8 mouse cellular contexts compared by ENCODE assay signal in genomic region chr2:153276846-153277245, GRCm38 (mm10). TPM values are rescaled to one million over a fixed set of nuclear protein-coding genes. Genes with fewer than 3 reads are reported as not detected.
DNase-seq lines count a peak whose midpoint lies in the region; ATAC-seq and TF ChIP-seq lines count a peak whose summit lies in the region.
"Not testable (repeated sequence)": the region's sequence is repeated elsewhere in the genome, so short reads cannot be mapped to it uniquely, and the experiment has no call there.

No protein-coding gene starts in this region.

- not testable (repeated sequence) for H3K9me3 ChIP-seq in E14TG2a.4 (ENCODE audit: low read length); MEL (replicated peaks; ENCODE audit: insufficient read depth, low read length); forebrain, embryonic 11.5 days (ENCODE audit: control insufficient read depth, low read length); liver, postnatal 0 days (ENCODE audit: low read length)

- not testable (repeated sequence) for H3K27ac ChIP-seq in MEL (ENCODE audit: control insufficient read depth, low read depth, low read length); forebrain, embryonic 11.5 days (ENCODE audit: low read depth, low read length); layer of hippocampus, adult 2 months; liver, postnatal 0 days (ENCODE audit: low read depth)

- not testable (repeated sequence) for H3K4me3 ChIP-seq in E14TG2a.4 (replicated peaks; ENCODE audit: low read length); MEL (ENCODE audit: control insufficient read depth in 1 of 2, insufficient read depth in 1 of 2, low read depth in 2 of 2, low read length in 2 of 2); forebrain, embryonic 11.5 days (ENCODE audit: low read depth, low read length); layer of hippocampus, adult 2 months; liver, postnatal 0 days (ENCODE audit: low read depth, low read length)

- 90% methylated on average over 5 of the region's 5 CpGs for WGBS in forebrain, embryonic 11.5 days
- WGBS in liver, postnatal 0 days (ENCODE audit: insufficient replicate concordance) = 88% methylated on average over 5 of the region's 5 CpGs

- not testable (repeated sequence) for H3K9ac ChIP-seq in MEL (ENCODE audit: control insufficient read depth, low read depth, low read length, poor library complexity, severe bottlenecking); forebrain, embryonic 11.5 days (ENCODE audit: low read length); liver, postnatal 0 days (replicated peaks)

- TF ChIP-seq CTCF in E14TG2a.4 (conservative IDR thresholded peaks at IDR 0.05; ENCODE audit: low read length) = peak; percentile 60
- peak; percentile 21 to 35 (median 29); a peak in 5 of 6 replicates for TF ChIP-seq CTCF in MEL (IDR thresholded peaks at IDR 0.05 in 2 of 3, conservative IDR thresholded peaks at IDR 0.05 in 1 of 3; ENCODE audit: control insufficient read depth in 1 of 3, insufficient read depth in 1 of 3, low read depth in 2 of 3, low read length in 3 of 3, poor library complexity in 1 of 3, severe bottlenecking in 1 of 3)
- TF ChIP-seq CTCF in layer of hippocampus, adult 2 months (conservative IDR thresholded peaks at IDR 0.05) = peak; percentile 26
- TF ChIP-seq CTCF in liver, postnatal 0 days (IDR thresholded peaks at IDR 0.05; ENCODE audit: low read depth) = peak; percentile 50

- H3K79me2 ChIP-seq in MEL (ENCODE audit: control insufficient read depth, insufficient read depth, low read length, poor library complexity) = not testable (repeated sequence)

- not testable (repeated sequence) for H3K4me2 ChIP-seq in forebrain, embryonic 11.5 days (ENCODE audit: low read depth, low read length, severe bottlenecking); liver, postnatal 0 days (ENCODE audit: low read depth, low read length)

- H3K36me3 ChIP-seq in E14TG2a.4 (ENCODE audit: insufficient read depth, low read length); MEL (ENCODE audit: control insufficient read depth in 1 of 2, insufficient read depth in 2 of 2, low read length in 2 of 2); forebrain, embryonic 11.5 days (ENCODE audit: control insufficient read depth, insufficient read depth, low read length); liver, postnatal 0 days (replicated peaks; ENCODE audit: insufficient read depth, low read length); splenic B cell, adult 2 months (ENCODE audit: control insufficient read depth, insufficient read depth, low read length, poor library complexity, severe bottlenecking): not testable (repeated sequence)

- H3K4me1 ChIP-seq in E14TG2a.4 (replicated peaks; ENCODE audit: low read depth, low read length) = peaks cover 25% of the 10 kb centered on the region
- H3K4me1 ChIP-seq in MEL (ENCODE audit: control insufficient read depth in 1 of 2, insufficient read depth in 2 of 2, low read length in 2 of 2); forebrain, embryonic 11.5 days (replicated peaks; ENCODE audit: control insufficient read depth, insufficient read depth, low read length); liver, postnatal 0 days (ENCODE audit: insufficient read depth): not testable (repeated sequence)

- not testable (repeated sequence) for ATAC-seq in forebrain, embryonic 11.5 days (replicated peaks; ENCODE audit: low FRiP score); liver, postnatal 0 days

- DNase-seq in A20 (ENCODE audit: low read depth, low spot score) = peak; percentile 23
- not testable (repeated sequence) for DNase-seq in MEL (ENCODE audit: low read depth, low spot score); layer of hippocampus, adult 2 months (ENCODE audit: low spot score in 2 of 2); liver, postnatal 0 days
- peak; percentile 33 for DNase-seq in forebrain, embryonic 11.5 days (ENCODE audit: low spot score)
- DNase-seq in induced T-regulatory cell, adult 2 months (ENCODE audit: low read depth) = peak; percentile 58
- peak; percentile 24 for DNase-seq in splenic B cell, adult 2 months (ENCODE audit: low read depth, low spot score)

- not testable (repeated sequence) for H3K27me3 ChIP-seq in E14TG2a.4 (ENCODE audit: insufficient read depth, low read length); MEL (ENCODE audit: control insufficient read depth in 1 of 2, insufficient read depth in 2 of 2, low read length in 2 of 2); forebrain, embryonic 11.5 days (ENCODE audit: control insufficient read depth, insufficient read depth, low read length); liver, postnatal 0 days (ENCODE audit: insufficient read depth, low read length); splenic B cell, adult 2 months (ENCODE audit: control insufficient read depth, insufficient read depth, low read length, poor library complexity, severe bottlenecking)

- TF ChIP-seq POLR2A in MEL (IDR thresholded peaks at IDR 0.05; ENCODE audit: control insufficient read depth in 1 of 2, insufficient read depth in 1 of 2, low read depth in 1 of 2, low read length in 2 of 2, poor library complexity in 1 of 2) = not testable (repeated sequence)

- peak; percentile 13 for TF ChIP-seq RAD21 in MEL (IDR thresholded peaks at IDR 0.05; ENCODE audit: low read depth, low read length)

- TF ChIP-seq EP300 in MEL (IDR thresholded peaks at IDR 0.05; ENCODE audit: low read depth in 1 of 2, low read length in 2 of 2); liver, postnatal 0 days (IDR thresholded peaks at IDR 0.05; ENCODE audit: low read depth): not testable (repeated sequence)

TF ChIP-seq in MEL, 35 proteins besides CTCF, POLR2A, EP300 and RAD21:
- peak; percentile 36; the same call in 1 of the 2 replicates for TF ChIP-seq SMC3 (IDR thresholded peaks at IDR 0.05; ENCODE audit: low read depth, low read length)

RNA-seq across cellular contexts. Expression of gene Kif3b, which starts 14.4 kb away (rescaled TPM):
- 10.0 and 11.0 TPM in 2 replicates for total RNA-seq in MEL (2012; rRNA removed)
- 10 to 100 TPM; 17.9 to 34.2 TPM for polyA plus RNA-seq in MEL (2012; ENCODE audit: insufficient read depth in 1 of 2, insufficient read length in 2 of 2, low read depth in 1 of 2, low replicate concordance in 2 of 2, missing spikeins in 1 of 2)
- 7.1 and 7.4 TPM in 2 replicates for polyA plus RNA-seq in forebrain, embryonic 11.5 days (2014; fragmentation: Nextera tagmentation; extraction: Ambion mirVana)
- 10 to 100 TPM; 50.6 to 55.7 TPM for total RNA-seq in layer of hippocampus, adult 2 months (2021)
- polyA plus RNA-seq in liver, postnatal 0 days (2015; fragmentation: Nextera tagmentation; extraction: Ambion mirVana) = 1.3 and 1.7 TPM in 2 replicates

RNA-seq across cellular contexts. Expression of gene Pofut1, which starts 35.5 kb away (rescaled TPM):
- total RNA-seq in MEL (2012; rRNA removed) = 20.2 and 20.5 TPM in 2 replicates
- polyA plus RNA-seq in MEL (2012; ENCODE audit: insufficient read depth in 1 of 2, insufficient read length in 2 of 2, low read depth in 1 of 2, low replicate concordance in 2 of 2, missing spikeins in 1 of 2) = 10 to 100 TPM in 1 of 2 experiments, not detected in 1; 28.7 TPM
- polyA plus RNA-seq in forebrain, embryonic 11.5 days (2014; fragmentation: Nextera tagmentation; extraction: Ambion mirVana) = 7.2 and 8.1 TPM in 2 replicates
- total RNA-seq in layer of hippocampus, adult 2 months (2021) = 10 to 100 TPM; 16.6 to 19.4 TPM
- 1.4 and 1.7 TPM in 2 replicates for polyA plus RNA-seq in liver, postnatal 0 days (2015; fragmentation: Nextera tagmentation; extraction: Ambion mirVana)

RNA-seq across cellular contexts. Expression of gene Plagl2, which starts 35.6 kb away (rescaled TPM):
- total RNA-seq in MEL (2012; rRNA removed) = 5.9 and 6.0 TPM in 2 replicates
- polyA plus RNA-seq in MEL (2012; ENCODE audit: insufficient read depth in 1 of 2, insufficient read length in 2 of 2, low read depth in 1 of 2, low replicate concordance in 2 of 2, missing spikeins in 1 of 2) = 10 to 100 TPM in 1 of 2 experiments, not detected in 1; 34.4 TPM
- 37.4 and 40.4 TPM in 2 replicates for polyA plus RNA-seq in forebrain, embryonic 11.5 days (2014; fragmentation: Nextera tagmentation; extraction: Ambion mirVana)
- total RNA-seq in layer of hippocampus, adult 2 months (2021) = 1 to 10 TPM; 5.5 to 5.8 TPM
- polyA plus RNA-seq in liver, postnatal 0 days (2015; fragmentation: Nextera tagmentation; extraction: Ambion mirVana) = 4.3 and 4.4 TPM in 2 replicates

RNA-seq across cellular contexts. Expression of gene Tspyl3, which starts 51.6 kb away (rescaled TPM):
- total RNA-seq in MEL (2012; rRNA removed) = 4.0 and 4.3 TPM in 2 replicates
- polyA plus RNA-seq in MEL (2012; ENCODE audit: insufficient read depth in 1 of 2, insufficient read length in 2 of 2, low read depth in 1 of 2, low replicate concordance in 2 of 2, missing spikeins in 1 of 2) = 10 to 100 TPM in 1 of 2 experiments, 1 to 10 TPM in 1; 9.8 to 47.3 TPM
- 4.8 and 5.6 TPM in 2 replicates for polyA plus RNA-seq in forebrain, embryonic 11.5 days (2014; fragmentation: Nextera tagmentation; extraction: Ambion mirVana)
- total RNA-seq in layer of hippocampus, adult 2 months (2021) = 10 to 100 TPM; 20.6 to 22.5 TPM
- 1.1 TPM in 2 replicates for polyA plus RNA-seq in liver, postnatal 0 days (2015; fragmentation: Nextera tagmentation; extraction: Ambion mirVana)
